Mouse (Mus musculus): ENCODE results near the gene Alg14. TPM values are rescaled to one million over a fixed set of nuclear protein-coding genes. Genes with fewer than 3 reads are reported as not detected.

Gene Alg14
- polyA plus RNA-seq, 1 experiment from 2014 or later: 38.9 TPM

- no peak overlapping the region for H3K4me2 ChIP-seq
- H3K36me3 ChIP-seq: no peaks in the 10 kb centered on the region
- H3K27ac ChIP-seq: no peak overlapping the region
- H3K4me3 ChIP-seq (replicated peaks): no peak overlapping the region
- peaks cover 10% of the 10 kb centered on the region; the same call in 1 of the 2 replicates for H3K4me1 ChIP-seq
- 69% methylated on average over 7 of the region's 7 CpGs for WGBS
- no peak for ATAC-seq (replicated peaks; ENCODE audit: low FRiP score)
- no peaks in the 10 kb centered on the region for H3K27me3 ChIP-seq
- no peaks in the 10 kb centered on the region for H3K9me3 ChIP-seq (replicated peaks)
- no peak overlapping the region for H3K9ac ChIP-seq
These were observed 84.1 kb downstream of the Alg14 start for GRCm38 (mm10) chr3:121375541-121376129.

GRCm38 (mm10) chr3:121378708-121379612 is 87.4 kb downstream of the Alg14 start:
- Histone ChIP-seq H3K27ac (no peak overlapping the region), H3K27me3 (no peaks in the 10 kb centered on the region), H3K4me3 (replicated peaks) (no peak overlapping the region), H3K9me3 (replicated peaks) (no peaks in the 10 kb centered on the region), H3K4me1 (peaks cover 8% of the 10 kb centered on the region; the same call in 1 of the 2 replicates), H3K36me3 (no peaks in the 10 kb centered on the region), H3K4me2 (no peak overlapping the region), H3K9ac (no peak overlapping the region)
- ATAC-seq (replicated peaks; ENCODE audit: low FRiP score): no peak; the same call in 1 of the 2 replicates
- WGBS: 49% methylated on average over 15 of the region's 15 CpGs

- Histone ChIP-seq H3K4me2 (no peak overlapping the region), H3K36me3 (no peaks in the 10 kb centered on the region), H3K27ac (no peak overlapping the region), H3K4me1 (peaks cover 8% of the 10 kb centered on the region; the same call in 1 of the 2 replicates), H3K27me3 (no peaks in the 10 kb centered on the region), H3K4me3 (replicated peaks) (no peak overlapping the region), H3K9ac (no peak overlapping the region), H3K9me3 (replicated peaks) (no peaks in the 10 kb centered on the region)
- WGBS: 86% methylated on average over 5 of the region's 5 CpGs
- no peak for ATAC-seq (replicated peaks; ENCODE audit: low FRiP score)
These were observed 88.1 kb downstream of the Alg14 start for GRCm38 (mm10) chr3:121379699-121380098.

GRCm38 (mm10) chr3:121387471-121388009 is 96.0 kb downstream of the Alg14 start:
- ATAC-seq (replicated peaks; ENCODE audit: low FRiP score): no peak
- WGBS: 55% methylated on average over 3 of the region's 3 CpGs
- Histone ChIP-seq H3K27me3 (no peaks in the 10 kb centered on the region), H3K9me3 (replicated peaks) (no peaks in the 10 kb centered on the region), H3K27ac (no peak overlapping the region), H3K4me2 (no peak overlapping the region), H3K9ac (no peak overlapping the region), H3K4me3 (replicated peaks) (no peak overlapping the region), H3K4me1 (peaks cover 31% of the 10 kb centered on the region), H3K36me3 (no peaks in the 10 kb centered on the region)

GRCm38 (mm10) chr3:121389366-121389765 is 97.8 kb downstream of the Alg14 start:
- Histone ChIP-seq H3K4me1 (peaks cover 31% of the 10 kb centered on the region), H3K27ac (peak overlapping the region; percentile 87), H3K27me3 (no peaks in the 10 kb centered on the region), H3K4me2 (0 out of 2 replicates have a peak overlapping the region, but pooled peaks have one; percentile 58), H3K36me3 (no peaks in the 10 kb centered on the region), H3K9me3 (replicated peaks) (no peaks in the 10 kb centered on the region), H3K4me3 (replicated peaks) (no peak overlapping the region), H3K9ac (no peak overlapping the region)
- WGBS: 47% methylated on average over 8 of the region's 8 CpGs
- no peak for ATAC-seq (replicated peaks; ENCODE audit: low FRiP score)

- peak; percentile 60 for ATAC-seq (replicated peaks; ENCODE audit: low FRiP score)
- Histone ChIP-seq H3K9me3 (replicated peaks) (no peaks in the 10 kb centered on the region), H3K36me3 (no peaks in the 10 kb centered on the region), H3K27me3 (no peaks in the 10 kb centered on the region), H3K4me1 (peaks cover 31% of the 10 kb centered on the region), H3K27ac (peak overlapping the region; percentile 87), H3K4me2 (peak overlapping the region; percentile 58), H3K4me3 (replicated peaks) (peak overlapping the region; percentile 22; the same call in 1 of the 2 replicates), H3K9ac (0 out of 2 replicates have a peak overlapping the region, but pooled peaks have one; percentile 23)
- 8% methylated on average over 17 of the region's 17 CpGs for WGBS
These were observed 98.4 kb downstream of the Alg14 start for GRCm38 (mm10) chr3:121389860-121390530.

GRCm38 (mm10) chr3:121390724-121391123 is 99.2 kb downstream of the Alg14 start:
- WGBS: 7% methylated on average over 7 of the region's 7 CpGs
- H3K9me3 ChIP-seq (replicated peaks): no peaks in the 10 kb centered on the region

GRCm38 (mm10) chr3:121395588-121396295 is 104.2 kb downstream of the Alg14 start:
- 43% methylated on average over 16 of the region's 16 CpGs for WGBS
- Histone ChIP-seq H3K27ac (no peak overlapping the region), H3K4me1 (peaks cover 16% of the 10 kb centered on the region), H3K36me3 (no peaks in the 10 kb centered on the region), H3K4me3 (replicated peaks) (no peak overlapping the region), H3K9ac (no peak overlapping the region), H3K27me3 (no peaks in the 10 kb centered on the region), H3K4me2 (no peak overlapping the region), H3K9me3 (replicated peaks) (no peaks in the 10 kb centered on the region)
- peak; percentile 59 for ATAC-seq (replicated peaks; ENCODE audit: low FRiP score)

More at GRCm38 (mm10) chr3:121390724-121391123, 99.2 kb downstream of the Alg14 start:
- H3K27ac ChIP-seq: peak overlapping the region; percentile 87
- H3K4me2 ChIP-seq: peak overlapping the region; percentile 58
- H3K36me3 ChIP-seq: no peaks in the 10 kb centered on the region
- no peaks in the 10 kb centered on the region for H3K27me3 ChIP-seq
- 0 out of 2 replicates have a peak overlapping the region, but pooled peaks have one; percentile 22 for H3K4me3 ChIP-seq (replicated peaks)
- H3K4me1 ChIP-seq: peaks cover 34% of the 10 kb centered on the region
- peak; percentile 84 for ATAC-seq (replicated peaks; ENCODE audit: low FRiP score)
- H3K9ac ChIP-seq: no peak overlapping the region

GRCm38 (mm10) chr3:121396561-121396960 is 105.0 kb downstream of the Alg14 start:
- H3K27ac ChIP-seq: no peak overlapping the region
- H3K9me3 ChIP-seq (replicated peaks): no peaks in the 10 kb centered on the region
- ATAC-seq (replicated peaks; ENCODE audit: low FRiP score): no peak
- H3K4me3 ChIP-seq (replicated peaks): no peak overlapping the region
- H3K36me3 ChIP-seq: no peaks in the 10 kb centered on the region
- no peak overlapping the region for H3K9ac ChIP-seq
- peaks cover 8% of the 10 kb centered on the region for H3K4me1 ChIP-seq
- no peaks in the 10 kb centered on the region for H3K27me3 ChIP-seq
- WGBS: 55% methylated on average over 7 of the region's 7 CpGs
- no peak overlapping the region for H3K4me2 ChIP-seq

GRCm38 (mm10) chr3:121397007-121397406 is 105.4 kb downstream of the Alg14 start:
- Histone ChIP-seq H3K9ac (no peak overlapping the region), H3K9me3 (replicated peaks) (no peaks in the 10 kb centered on the region), H3K27ac (no peak overlapping the region), H3K36me3 (no peaks in the 10 kb centered on the region), H3K4me1 (peaks cover 7% of the 10 kb centered on the region), H3K4me2 (no peak overlapping the region), H3K27me3 (no peaks in the 10 kb centered on the region), H3K4me3 (replicated peaks) (no peak overlapping the region)
- no peak for ATAC-seq (replicated peaks; ENCODE audit: low FRiP score)
- 79% methylated on average over 6 of the region's 6 CpGs for WGBS

GRCm38 (mm10) chr3:121401384-121401783 is 109.8 kb downstream of the Alg14 start:
- 82% methylated on average over 4 of the region's 4 CpGs for WGBS
- no peaks in the 10 kb centered on the region for H3K36me3 ChIP-seq
- no peaks in the 10 kb centered on the region for H3K27me3 ChIP-seq
- no peak overlapping the region for H3K4me2 ChIP-seq
- no peaks in the 10 kb centered on the region for H3K9me3 ChIP-seq (replicated peaks)
- no peak overlapping the region for H3K4me3 ChIP-seq (replicated peaks)
- H3K27ac ChIP-seq: no peak overlapping the region
- ATAC-seq (replicated peaks; ENCODE audit: low FRiP score): no peak
- H3K9ac ChIP-seq: no peak overlapping the region
- no peaks in the 10 kb centered on the region for H3K4me1 ChIP-seq

Data from kidney, embryonic 15.5 days (tissue).